Mouse (Mus musculus) hindbrain, embryonic 15.5 days (tissue): ENCODE results near the gene Fbn1. TPM values are rescaled to one million over a fixed set of nuclear protein-coding genes. Genes with fewer than 3 reads are reported as not detected.
A peak's percentile ranks its signal among the peaks of the same experiment; 100 is the strongest.

ENCODE experiments used
- ATAC-seq: fragments of 200-750 bp; cut with Nextera tagmentation; 2 replicates; pipeline ENCODE4 v1.8.0; 2017; ENCODE audit warnings: low read depth, moderate number of reproducible peaks, moderate TSS enrichment; ENCODE audit not compliant: low FRiP score
- H3K27ac ChIP-seq: fragments of 300-500 bp; sonication (generic); replicated peaks from 2 replicates; pipeline ENCODE4 v1.5.1; 2015; ENCODE audit warnings: mild to moderate bottlenecking, inconsistent platforms
- H3K27me3 ChIP-seq: fragments of 300-500 bp; sonication (generic); 2 replicates; pipeline ENCODE4 v1.6.1; 2015; ENCODE audit warnings: control low read depth, inconsistent platforms
- H3K36me3 ChIP-seq: fragments of 300-500 bp; sonication (generic); 2 replicates; pipeline ENCODE4 v1.6.1; 2015; ENCODE audit warnings: control low read depth, inconsistent platforms
- H3K4me1 ChIP-seq: fragments of 300-500 bp; sonication (generic); replicated peaks from 2 replicates; pipeline ENCODE4 v1.6.1; 2015; ENCODE audit warnings: control low read depth, inconsistent platforms
- H3K4me2 ChIP-seq: fragments of 300-500 bp; sonication (generic); 2 replicates; pipeline ENCODE4 v1.6.1; 2015; ENCODE audit warnings: moderate library complexity, mild to moderate bottlenecking, inconsistent platforms
- H3K4me3 ChIP-seq: fragments of 300-500 bp; sonication (generic); 2 replicates; pipeline ENCODE4 v1.5.1; 2015; ENCODE audit warnings: mild to moderate bottlenecking, inconsistent platforms
- H3K9ac ChIP-seq: fragments of 300-500 bp; sonication (generic); 2 replicates; pipeline ENCODE4 v1.6.1; 2015; ENCODE audit warnings: inconsistent platforms
- H3K9me3 ChIP-seq: fragments of 300-500 bp; sonication (generic); 2 replicates; pipeline ENCODE4 v1.6.1; 2016; ENCODE audit warnings: control low read depth, inconsistent platforms
- WGBS: fragments of 180-500 bp; shearing (Covaris S2); methylation state at CpG from one replicate; pipeline ENCODE4 v1.1.7; 2015; 5-methylcytosine and 5-hydroxymethylcytosine counted together
- polyA plus RNA-seq: library from polyadenylated mRNA; unstranded; fragments of >200 nt; fragmentation: Nextera tagmentation; extraction: Ambion mirVana; gene quantifications from 2 replicates; pipeline ENCODE4 v1.2.1, GENCODE M21; 2015

Gene Fbn1
- 2.8 and 3.0 TPM in 2 replicates for polyA plus RNA-seq

DNA sequence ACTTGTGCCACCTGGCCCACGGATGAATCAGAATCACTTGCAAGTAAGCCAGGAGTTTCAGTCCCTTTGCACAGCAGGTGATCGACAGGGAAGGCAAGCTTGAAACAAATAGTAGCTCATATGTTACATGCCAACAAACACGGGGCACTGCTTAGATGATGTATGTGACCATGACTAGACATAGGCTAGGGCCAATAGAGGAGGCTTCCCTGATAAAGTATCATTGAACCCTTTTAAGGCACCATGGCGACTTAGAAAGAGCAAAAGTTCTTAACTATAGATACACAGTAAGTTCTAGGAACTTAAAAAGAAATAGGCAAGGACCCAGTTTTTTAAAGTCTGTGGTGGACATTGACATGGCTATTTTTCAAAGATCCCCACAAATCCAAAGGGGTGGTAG lies at the start of gene Fbn1:
Gene Fbn1, minus strand, starts transcription at position 101 of the 400 bp plus-strand sequence.
- 79% methylated on average over 4 of the region's 4 CpGs for WGBS
- H3K4me2 ChIP-seq: peak within 1 kb of the TSS; percentile 94
- ATAC-seq: no peak

DNA sequence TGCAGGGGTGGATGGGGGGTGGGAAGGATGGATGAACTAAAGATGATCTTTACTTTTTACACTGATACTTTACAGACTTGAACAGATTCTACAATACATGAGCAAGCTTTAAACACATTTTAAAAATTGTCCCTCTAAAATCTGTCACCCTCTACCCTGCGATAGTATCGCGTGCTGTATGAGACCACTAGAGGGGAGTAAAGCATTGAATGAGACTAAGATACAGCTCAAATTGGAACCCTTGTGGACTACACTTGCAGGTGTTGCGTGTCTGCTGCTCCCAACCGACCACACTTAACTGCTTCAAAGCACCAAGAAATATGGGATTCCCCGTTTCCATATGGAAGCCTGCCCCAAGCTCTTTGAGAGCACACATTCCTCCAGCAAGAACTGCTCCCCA lies 48.0 kb upstream of the Fbn1 start:
- WGBS: 80% methylated on average over 6 of the region's 6 CpGs
- no peaks in the 10 kb centered on the region for H3K36me3 ChIP-seq
- ATAC-seq: no peak

More for the DNA sequence above, at the start of gene Fbn1:
- no peaks in the 10 kb centered on the region for H3K36me3 ChIP-seq
- no peaks in the 10 kb centered on the region for H3K9me3 ChIP-seq
- no peaks in the 10 kb centered on the region for H3K27me3 ChIP-seq
- H3K27ac ChIP-seq: 0 out of 2 replicates have a peak within 1 kb of the TSS, but pooled peaks have one; percentile 70
- H3K4me1 ChIP-seq: peaks cover 18% of the 10 kb centered on the region
- H3K9ac ChIP-seq: peak within 1 kb of the TSS; percentile 55
- peak within 1 kb of the TSS; percentile 75 for H3K4me3 ChIP-seq

DNA sequence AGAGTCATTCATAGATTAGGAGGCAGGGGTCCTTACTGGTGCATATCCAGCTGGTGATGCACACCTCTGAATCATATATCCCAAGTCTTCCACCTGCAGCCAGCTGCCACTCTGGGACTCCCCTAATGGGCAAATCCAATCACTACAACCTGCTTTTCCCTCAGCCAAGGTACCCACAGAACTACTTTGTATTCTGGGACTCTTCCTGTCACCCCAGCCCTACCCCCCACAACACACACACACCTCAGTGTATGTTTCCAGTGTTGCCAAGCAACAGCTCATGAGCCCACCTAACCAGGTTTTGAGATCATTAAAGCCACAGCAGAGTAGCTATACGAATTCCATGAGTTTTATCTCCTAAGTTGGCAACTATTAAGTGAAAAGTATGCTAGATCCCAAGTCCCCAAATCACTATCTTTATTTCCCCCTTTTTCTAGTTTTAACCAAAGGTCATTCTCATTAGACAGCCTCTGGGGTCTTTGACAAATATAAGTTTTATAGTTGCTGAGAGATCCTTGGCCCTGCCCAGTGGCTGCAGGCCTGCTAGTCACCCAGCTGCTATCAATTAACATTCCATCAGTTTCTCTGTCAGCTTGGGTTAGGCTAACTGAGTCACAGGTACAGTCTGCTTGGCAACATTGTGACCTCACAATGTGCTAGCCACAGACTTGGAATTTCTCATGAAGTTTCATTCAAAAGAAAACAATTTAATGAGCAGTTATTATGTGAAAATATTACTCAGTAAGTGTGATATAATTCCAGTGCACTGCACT lies 41.2 kb upstream of the Fbn1 start:
- H3K36me3 ChIP-seq: no peaks in the 10 kb centered on the region
- H3K9me3 ChIP-seq: no peaks in the 10 kb centered on the region
- no peak for ATAC-seq
- H3K4me1 ChIP-seq: no peaks in the 10 kb centered on the region
- no peak overlapping the region for H3K4me3 ChIP-seq
- no peak overlapping the region for H3K9ac ChIP-seq
- WGBS: 74% methylated on average over 1 of the region's 1 CpGs
- no peaks in the 10 kb centered on the region for H3K27me3 ChIP-seq
- no peak overlapping the region for H3K4me2 ChIP-seq
- no peak overlapping the region for H3K27ac ChIP-seq

More for the DNA sequence above, 48.0 kb upstream of the Fbn1 start:
- H3K9me3 ChIP-seq: no peaks in the 10 kb centered on the region
- no peak overlapping the region for H3K9ac ChIP-seq
- H3K27me3 ChIP-seq: no peaks in the 10 kb centered on the region
- H3K4me3 ChIP-seq: no peak overlapping the region
- H3K4me1 ChIP-seq: peaks cover 10% of the 10 kb centered on the region; the same call in 1 of the 2 replicates
- no peak overlapping the region for H3K4me2 ChIP-seq
- no peak overlapping the region for H3K27ac ChIP-seq

DNA sequence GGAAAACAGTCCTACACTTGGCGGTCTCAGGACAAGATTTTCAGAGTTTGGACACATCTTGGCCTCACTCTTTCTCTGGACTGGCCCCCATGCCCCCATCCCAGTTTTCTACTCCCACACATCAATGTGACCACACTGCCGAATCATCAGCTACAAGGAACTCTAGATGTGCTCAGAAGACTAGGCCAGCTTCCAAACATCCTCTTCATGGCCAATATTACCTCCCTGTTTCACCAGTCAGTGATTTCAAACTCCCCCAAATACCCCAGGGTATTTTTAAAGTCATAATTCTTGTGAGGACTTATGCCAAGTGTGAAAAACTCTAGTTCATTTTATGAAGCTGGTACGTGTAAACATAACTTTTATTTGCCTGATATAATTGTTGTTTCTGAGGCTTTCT lies 37.2 kb upstream of the Fbn1 start:
- Histone ChIP-seq H3K27me3 (no peaks in the 10 kb centered on the region), H3K27ac (no peak overlapping the region), H3K9me3 (no peaks in the 10 kb centered on the region), H3K9ac (no peak overlapping the region), H3K36me3 (no peaks in the 10 kb centered on the region), H3K4me2 (no peak overlapping the region), H3K4me3 (no peak overlapping the region), H3K4me1 (no peaks in the 10 kb centered on the region)
- no peak for ATAC-seq
- WGBS: 91% methylated on average over 3 of the region's 3 CpGs

DNA sequence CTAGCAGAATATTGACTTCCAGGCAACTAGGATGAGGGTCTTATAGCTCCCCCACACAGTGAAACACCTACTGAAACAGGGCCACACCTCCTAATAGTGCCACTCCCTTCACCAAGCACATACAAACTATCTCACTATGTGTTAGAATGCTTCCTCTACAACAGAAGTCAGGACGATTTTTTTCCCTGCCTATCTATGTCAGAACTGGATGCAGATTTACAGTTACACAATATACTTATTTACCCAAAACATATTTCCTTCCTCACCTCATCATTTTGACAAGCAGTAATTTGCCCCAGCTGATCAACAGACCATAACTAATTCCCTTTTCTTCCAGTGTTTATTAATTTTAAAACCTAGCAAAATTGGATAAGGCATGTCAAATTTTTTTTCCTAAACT lies 35.9 kb upstream of the Fbn1 start:
- 76% methylated on average over 1 of the region's 1 CpGs for WGBS

DNA sequence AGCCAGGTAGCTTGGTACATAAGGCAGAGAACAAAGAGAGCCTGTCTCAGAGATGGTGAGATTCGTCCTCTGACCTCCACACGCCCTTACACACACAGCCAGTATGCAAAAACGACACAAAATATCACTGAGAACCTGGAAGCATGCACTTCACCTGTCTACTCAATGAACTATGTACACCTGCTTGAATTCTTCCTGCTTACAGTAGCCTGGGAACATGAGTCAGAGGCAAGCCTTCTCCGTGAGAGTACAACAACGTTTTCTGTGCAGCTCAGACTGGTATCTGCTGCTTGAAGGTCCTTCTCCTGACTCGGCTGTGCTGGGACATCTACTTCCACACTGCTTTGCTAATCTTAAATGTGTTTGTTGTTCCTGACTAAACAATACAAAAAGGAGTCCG lies 33.7 kb upstream of the Fbn1 start:
- ATAC-seq: no peak
- no peak overlapping the region for H3K9ac ChIP-seq

More for the DNA sequence above, 35.9 kb upstream of the Fbn1 start:
- no peak for ATAC-seq
- Histone ChIP-seq H3K27ac (no peak overlapping the region), H3K9ac (no peak overlapping the region), H3K4me3 (no peak overlapping the region), H3K36me3 (no peaks in the 10 kb centered on the region), H3K27me3 (no peaks in the 10 kb centered on the region), H3K4me1 (no peaks in the 10 kb centered on the region), H3K4me2 (no peak overlapping the region), H3K9me3 (no peaks in the 10 kb centered on the region)

DNA sequence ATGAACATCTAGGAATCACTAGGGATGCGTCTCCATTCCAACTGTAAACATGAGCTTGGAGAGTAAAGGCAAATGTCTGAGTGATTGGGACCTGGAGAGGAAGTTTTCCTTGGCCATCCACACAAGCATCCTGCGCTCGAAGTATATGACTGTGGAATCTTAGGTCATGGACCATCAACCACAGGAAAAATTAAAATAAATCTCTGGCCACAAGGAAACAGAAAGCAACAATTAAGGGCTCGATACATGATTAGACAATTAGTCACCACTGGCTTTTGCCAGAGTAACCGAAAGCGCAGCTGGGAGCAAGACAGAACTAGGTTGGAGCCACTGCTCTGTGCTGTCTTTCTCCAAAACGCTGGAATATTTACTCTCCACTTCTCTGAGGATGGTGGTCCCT lies 32.8 kb upstream of the Fbn1 start:
- Histone ChIP-seq H3K9ac (no peak overlapping the region), H3K27ac (no peak overlapping the region), H3K4me3 (no peak overlapping the region), H3K4me1 (no peaks in the 10 kb centered on the region), H3K4me2 (no peak overlapping the region), H3K27me3 (no peaks in the 10 kb centered on the region), H3K9me3 (no peaks in the 10 kb centered on the region), H3K36me3 (no peaks in the 10 kb centered on the region)
- ATAC-seq: no peak
- 83% methylated on average over 7 of the region's 7 CpGs for WGBS

More for the DNA sequence above, 33.7 kb upstream of the Fbn1 start:
- Histone ChIP-seq H3K4me2 (no peak overlapping the region), H3K4me1 (no peaks in the 10 kb centered on the region), H3K4me3 (no peak overlapping the region), H3K27me3 (no peaks in the 10 kb centered on the region), H3K36me3 (no peaks in the 10 kb centered on the region), H3K27ac (no peak overlapping the region), H3K9me3 (no peaks in the 10 kb centered on the region)
- 89% methylated on average over 7 of the region's 7 CpGs for WGBS

DNA sequence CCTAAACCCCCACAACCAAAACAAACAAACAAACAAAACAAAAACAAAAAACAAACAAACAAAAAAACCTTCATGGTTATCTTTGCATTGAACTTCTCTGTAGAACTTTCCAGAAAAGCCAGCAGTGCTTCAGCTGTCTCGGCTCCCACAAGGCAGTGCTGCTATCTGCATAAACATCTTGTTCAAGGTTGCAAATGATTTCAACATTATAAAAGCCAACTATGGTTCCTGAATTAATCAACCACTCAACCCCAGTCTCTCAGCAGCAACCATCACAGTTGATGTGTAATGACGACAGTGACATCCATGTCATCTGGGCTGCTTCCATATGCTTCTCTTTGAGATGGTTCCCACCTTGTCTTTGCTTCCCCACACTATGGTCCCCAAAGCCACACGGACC lies 31.8 kb upstream of the Fbn1 start:
- WGBS: 87% methylated on average over 3 of the region's 3 CpGs
- no peaks in the 10 kb centered on the region for H3K36me3 ChIP-seq
- no peak for ATAC-seq
- H3K9ac ChIP-seq: no peak overlapping the region
- H3K9me3 ChIP-seq: no peaks in the 10 kb centered on the region
- no peaks in the 10 kb centered on the region for H3K4me1 ChIP-seq
- no peaks in the 10 kb centered on the region for H3K27me3 ChIP-seq
- H3K27ac ChIP-seq: no peak overlapping the region
- no peak overlapping the region for H3K4me2 ChIP-seq
- no peak overlapping the region for H3K4me3 ChIP-seq

DNA sequence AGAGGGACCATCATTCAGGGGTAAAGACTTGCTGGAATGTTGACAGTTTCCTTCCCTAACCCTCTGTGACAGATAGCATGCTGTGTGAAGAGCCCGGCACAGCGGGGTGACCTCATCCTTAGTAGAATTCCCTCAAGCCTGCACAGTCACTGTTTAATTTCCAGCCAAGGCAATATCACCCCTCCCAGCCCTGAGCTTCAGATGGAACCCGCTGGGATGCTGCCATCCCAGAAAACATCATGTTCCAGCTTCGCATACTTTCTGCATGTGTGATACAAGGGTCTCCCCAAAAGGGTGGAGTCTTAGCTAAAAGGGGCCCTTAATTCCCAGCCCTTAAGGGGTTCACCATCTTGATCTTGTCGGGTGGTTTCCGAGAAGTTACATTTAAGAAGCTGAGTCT lies 22.9 kb upstream of the Fbn1 start:
- Histone ChIP-seq H3K4me1 (no peaks in the 10 kb centered on the region), H3K27ac (no peak overlapping the region), H3K4me2 (no peak overlapping the region), H3K27me3 (no peaks in the 10 kb centered on the region), H3K36me3 (no peaks in the 10 kb centered on the region), H3K9me3 (no peaks in the 10 kb centered on the region), H3K4me3 (no peak overlapping the region), H3K9ac (no peak overlapping the region)
- WGBS: 82% methylated on average over 6 of the region's 6 CpGs
- no peak for ATAC-seq

DNA sequence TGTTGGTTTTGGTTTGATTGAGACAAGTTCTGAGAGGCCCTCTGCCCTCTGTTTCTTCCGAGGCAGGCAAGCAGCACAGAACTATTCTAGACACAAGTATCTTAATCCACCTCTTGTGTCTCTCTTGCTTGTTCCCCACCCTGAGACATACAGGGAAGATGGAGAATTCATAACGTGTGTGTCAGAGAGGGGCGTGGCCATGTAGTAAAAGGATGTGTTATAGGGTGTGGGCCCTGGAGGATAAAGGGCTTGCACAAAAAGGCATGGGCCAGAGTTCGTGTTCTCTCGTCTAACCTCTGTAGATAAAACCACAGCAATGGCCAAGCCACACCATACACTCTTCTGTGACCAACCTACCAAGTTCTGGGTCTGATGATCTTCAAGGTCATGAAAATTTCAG lies 18.8 kb upstream of the Fbn1 start:
- no peaks in the 10 kb centered on the region for H3K36me3 ChIP-seq
- WGBS: 90% methylated on average over 5 of the region's 5 CpGs
- H3K4me1 ChIP-seq: no peaks in the 10 kb centered on the region
- no peak overlapping the region for H3K27ac ChIP-seq
- no peak for ATAC-seq
- no peaks in the 10 kb centered on the region for H3K9me3 ChIP-seq
- H3K4me3 ChIP-seq: no peak overlapping the region
- H3K9ac ChIP-seq: no peak overlapping the region
- no peak overlapping the region for H3K4me2 ChIP-seq
- no peaks in the 10 kb centered on the region for H3K27me3 ChIP-seq

DNA sequence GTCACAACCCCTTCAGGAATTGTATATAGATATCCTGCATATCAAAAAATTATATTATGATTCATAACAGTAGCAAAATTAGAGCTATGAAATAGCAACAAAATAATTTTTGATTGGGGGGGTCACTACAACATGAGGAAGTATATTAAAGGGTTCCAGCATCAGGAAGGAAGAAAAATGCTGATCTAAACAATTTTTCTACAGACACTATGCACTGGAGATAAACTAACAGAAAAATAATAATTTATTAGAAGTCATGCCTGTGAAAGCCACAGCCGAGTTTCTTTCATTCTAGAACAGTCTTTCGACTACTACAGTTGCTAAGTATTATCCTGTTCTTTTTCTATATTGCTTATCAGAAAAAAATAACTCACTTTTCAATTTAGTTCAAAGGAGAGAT lies 17.7 kb upstream of the Fbn1 start:
- Histone ChIP-seq H3K4me1 (no peaks in the 10 kb centered on the region), H3K27me3 (no peaks in the 10 kb centered on the region), H3K4me3 (no peak overlapping the region), H3K4me2 (no peak overlapping the region), H3K36me3 (no peaks in the 10 kb centered on the region), H3K27ac (no peak overlapping the region), H3K9ac (no peak overlapping the region), H3K9me3 (no peaks in the 10 kb centered on the region)
- no peak for ATAC-seq
- WGBS: 88% methylated on average over 2 of the region's 2 CpGs

DNA sequence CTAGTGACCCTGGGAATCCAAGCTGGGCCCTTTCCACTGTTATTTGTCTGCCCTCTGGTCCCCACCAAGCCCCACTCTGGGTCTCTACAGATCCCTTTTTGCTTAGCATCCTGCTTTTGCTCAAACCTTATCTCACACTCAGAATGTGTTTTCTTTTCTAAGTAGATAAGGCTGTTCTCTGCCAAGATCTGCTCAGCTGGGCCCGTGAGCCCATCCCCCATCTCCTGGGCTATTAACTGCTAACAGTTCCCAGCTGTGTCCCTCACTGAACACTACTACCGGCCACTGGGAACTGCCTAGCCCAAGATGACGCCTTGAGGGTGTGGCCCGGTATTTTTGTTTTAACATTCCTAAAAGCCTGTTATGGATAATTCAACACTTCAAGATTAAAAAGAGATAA lies 8.8 kb upstream of the Fbn1 start:
- Histone ChIP-seq H3K4me2 (no peak overlapping the region), H3K4me1 (no peaks in the 10 kb centered on the region), H3K9ac (no peak overlapping the region), H3K4me3 (no peak overlapping the region), H3K27ac (no peak overlapping the region), H3K36me3 (no peaks in the 10 kb centered on the region), H3K9me3 (no peaks in the 10 kb centered on the region), H3K27me3 (no peaks in the 10 kb centered on the region)
- ATAC-seq: no peak
- 17% methylated on average over 4 of the region's 4 CpGs for WGBS
